Mouse (Mus musculus) sigmoid colon, adult 10 weeks (tissue): ENCODE results near the gene Sde2. TPM values are rescaled to one million over a fixed set of nuclear protein-coding genes. Genes with fewer than 3 reads are reported as not detected.

Experiments
- polyA plus RNA-seq: library from polyadenylated mRNA; stranded (reverse); fragments of 350-450 nt; fragmentation: Illumina TruSeq; extraction: RNeasy Lipid Tissue Mini Kit (QIAGEN cat#74804); gene quantifications from one replicate; pipeline ENCODE4 v1.2.3, GENCODE M21; 2014; ENCODE audit warnings: low read depth, low replicate concordance

The Sde2 gene
- 25.2 TPM for polyA plus RNA-seq

DNA sequence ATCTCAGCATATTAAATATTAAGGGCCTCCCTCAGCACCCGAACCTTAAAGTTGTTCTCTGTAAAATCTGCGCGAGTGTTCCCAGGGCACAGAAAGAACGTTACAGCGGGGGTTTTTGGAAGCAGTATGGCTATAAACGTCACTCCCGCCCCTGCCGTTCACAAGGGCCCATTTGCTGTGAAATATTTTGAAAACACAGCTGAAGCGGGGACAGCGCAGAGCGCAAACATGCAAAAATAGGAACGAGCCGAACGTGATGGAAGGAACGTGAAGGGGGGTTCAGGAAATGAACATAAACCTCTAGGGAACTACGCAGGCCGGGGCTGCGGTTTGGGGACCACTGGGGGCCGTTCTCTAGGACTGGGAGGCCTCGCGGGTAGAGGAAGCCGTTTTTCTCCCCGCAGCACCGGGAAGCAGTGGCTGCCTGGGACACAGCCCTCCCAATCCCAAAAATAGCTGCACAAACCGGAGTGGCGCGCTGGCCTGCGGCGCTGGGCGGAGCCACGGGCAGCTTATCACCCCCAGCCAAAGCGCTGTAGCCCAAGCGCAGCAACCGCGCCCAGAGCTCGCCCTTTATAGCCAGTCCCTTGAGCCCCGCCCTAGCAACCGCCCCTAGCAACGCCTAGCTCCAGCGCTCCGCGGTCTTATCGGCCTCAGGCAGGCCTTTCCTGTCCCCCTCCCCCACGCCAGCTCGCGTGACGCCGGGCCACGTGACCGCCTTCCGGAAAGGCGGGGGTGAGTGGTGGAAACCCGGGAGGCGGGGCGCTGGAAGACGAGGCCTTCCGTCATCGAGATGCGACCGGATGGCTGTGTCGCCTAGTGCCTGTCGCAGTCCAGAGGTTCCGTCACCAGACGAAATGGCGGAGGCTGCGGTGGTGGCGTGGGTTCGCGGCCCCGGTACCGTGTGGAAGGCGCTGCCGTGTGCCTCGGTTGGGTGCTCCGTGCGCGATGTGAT, at the start of gene Sde2:
Gene Sde2, plus strand, starts transcription at position 812 of the 955 bp plus-strand sequence.

DNA sequence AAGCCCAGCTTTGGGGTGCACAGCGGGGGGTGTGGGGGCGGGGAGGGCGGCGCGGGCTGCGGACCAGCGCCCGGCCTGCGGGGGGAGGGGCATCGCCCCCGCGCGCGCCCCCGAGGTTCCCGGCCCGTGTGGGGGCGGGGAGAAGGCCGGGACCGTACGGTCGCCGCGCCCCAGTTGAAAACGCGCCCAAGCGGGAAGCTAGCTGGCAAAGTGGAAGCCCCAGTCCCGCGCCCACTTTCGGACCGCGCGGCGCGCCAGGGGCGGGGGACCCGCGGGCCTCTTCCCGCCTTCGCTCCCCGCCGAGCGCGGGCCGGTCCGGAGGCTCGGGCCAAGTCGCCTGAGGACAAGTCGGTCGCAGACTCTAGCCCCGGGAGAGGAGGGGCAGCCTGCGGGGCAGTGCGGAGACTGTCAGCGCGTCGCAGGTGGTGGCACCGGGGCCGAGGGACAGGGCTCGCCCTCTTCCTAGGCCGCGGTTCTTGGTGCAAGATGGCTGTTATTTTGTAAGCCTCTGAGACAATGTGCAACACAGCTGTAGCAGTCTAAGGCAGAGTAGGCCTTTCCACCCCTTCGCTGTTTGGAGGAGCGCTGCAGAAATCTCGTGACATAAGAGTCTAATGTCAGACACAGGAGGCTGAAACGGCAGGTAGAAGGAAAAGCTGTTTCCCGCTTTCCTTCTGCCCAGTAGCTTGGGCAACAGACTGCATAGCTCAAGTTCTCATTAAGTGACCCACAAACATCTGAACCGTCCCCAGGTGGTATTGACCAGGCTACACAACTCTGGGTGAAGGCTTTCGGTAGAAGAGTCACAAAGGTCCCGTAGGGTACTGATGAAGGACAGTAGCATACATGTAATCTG, 36.8 kb upstream of the Sde2 start, which contains the start of gene H3f3a:
Gene H3f3a, minus strand, starts transcription at position 59 of the 856 bp plus-strand sequence.

DNA sequence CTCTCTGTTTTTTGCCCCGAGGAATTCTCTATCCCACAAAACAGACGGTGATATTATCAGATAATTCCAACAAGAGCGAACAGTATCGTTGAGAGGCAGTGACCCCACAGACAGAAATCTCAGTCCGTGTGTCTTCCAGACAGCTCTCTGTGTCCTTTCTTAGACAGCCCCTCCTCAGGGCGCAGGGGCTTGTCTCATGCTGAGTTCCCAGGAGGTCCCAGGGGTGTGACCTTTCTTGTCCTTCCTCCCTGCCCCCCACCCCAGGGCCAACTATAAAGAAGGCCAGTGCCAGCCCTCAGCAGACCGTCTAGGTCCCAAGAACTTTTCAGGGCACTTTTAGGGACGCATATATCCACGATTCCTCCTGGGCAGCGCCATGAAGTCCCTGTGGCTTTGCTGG, 41.9 kb downstream of the Sde2 start, which contains the start of gene Lefty2:
Gene Lefty2, plus strand, starts transcription at position 301 of the 400 bp plus-strand sequence.

DNA sequence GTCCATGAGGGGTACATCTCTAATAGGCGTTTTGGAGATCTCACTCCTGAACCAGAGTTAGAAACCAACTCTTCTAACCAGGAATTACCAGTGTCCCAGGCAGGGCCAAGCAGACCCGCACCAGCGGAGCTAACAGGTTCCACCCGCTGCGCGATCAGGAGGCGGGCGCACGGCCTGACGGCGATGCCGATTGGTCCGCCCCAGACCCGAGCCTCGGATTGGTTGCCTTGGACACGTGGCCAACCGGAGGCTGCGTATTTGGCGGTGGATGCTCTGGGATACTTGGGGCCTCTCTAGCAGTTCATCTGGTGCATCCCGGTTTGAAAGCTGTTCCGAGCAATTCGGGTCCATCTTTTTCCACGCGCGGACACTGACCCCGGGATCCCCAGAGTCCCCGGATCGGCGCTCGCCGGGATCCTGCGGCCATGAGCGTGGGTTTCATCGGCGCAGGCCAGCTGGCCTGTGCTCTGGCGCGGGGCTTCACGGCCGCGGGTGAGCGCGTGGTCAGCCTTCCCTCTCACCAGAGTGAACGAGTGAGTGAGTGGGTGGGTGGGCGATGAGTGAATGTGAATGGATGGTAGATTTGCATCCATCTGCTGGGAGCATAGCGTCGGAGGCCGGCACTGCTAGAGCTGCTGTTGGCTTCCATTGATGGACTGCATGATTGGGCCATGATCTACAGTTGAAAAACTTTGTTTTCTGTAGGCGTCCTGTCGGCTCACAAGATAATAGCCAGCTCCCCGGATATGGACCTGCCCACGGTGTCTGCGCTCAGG, 53.3 kb downstream of the Sde2 start, which contains the start of gene Pycr2:
Gene Pycr2, plus strand, starts transcription at position 255 of the 776 bp plus-strand sequence.

Other genes starting within 250 kb of the Sde2 start
- 16.4 TPM for gene Lin9, start 210.0 kb upstream of the Sde2 start, polyA plus RNA-seq
- not detected for gene Mixl1, start 154.1 kb upstream of the Sde2 start, polyA plus RNA-seq
- gene Acbd3, start 125.1 kb upstream of the Sde2 start, polyA plus RNA-seq = 135 TPM
- 1,838 TPM for gene H3f3a, start 37.2 kb upstream of the Sde2 start, polyA plus RNA-seq
- not detected for gene Lefty2, start 42.0 kb downstream of the Sde2 start, polyA plus RNA-seq
- 1.5 TPM for gene Pycr2, start 53.2 kb downstream of the Sde2 start, polyA plus RNA-seq
- gene Lefty1, start 83.9 kb downstream of the Sde2 start, polyA plus RNA-seq = 1.4 TPM
- gene Tmem63a, start 91.2 kb downstream of the Sde2 start, polyA plus RNA-seq = 16.8 TPM
- gene Ephx1, start 169.8 kb downstream of the Sde2 start, polyA plus RNA-seq = 7.9 TPM
- gene 9130409I23Rik, start 200.1 kb downstream of the Sde2 start, polyA plus RNA-seq = not detected